Mouse (Mus musculus) intestine, postnatal 0 days (tissue): ENCODE data around the gene Zfp93. TPM values are rescaled to one million over a fixed set of nuclear protein-coding genes. Genes with fewer than 3 reads are reported as not detected.

ENCODE experiments used
- ATAC-seq: fragments of 200-750 bp; cut with Nextera tagmentation; 2 replicates; pipeline ENCODE4 v1.8.0; 2017; ENCODE audit warnings: mild to moderate bottlenecking, moderate TSS enrichment, moderate library complexity
- H3K27ac ChIP-seq: fragments of 300-500 bp; sonication (generic); 2 replicates; pipeline ENCODE4 v1.5.1; 2014; ENCODE audit warnings: mild to moderate bottlenecking, low read depth, low read length, moderate library complexity
- H3K27me3 ChIP-seq: fragments of 300-500 bp; sonication (generic); replicated peaks from 2 replicates; pipeline ENCODE4 v1.6.1; 2014; ENCODE audit warnings: low read length, mixed read lengths; ENCODE audit not compliant: control insufficient read depth, insufficient read depth
- H3K36me3 ChIP-seq: fragments of 300-500 bp; sonication (generic); 2 replicates; pipeline ENCODE4 v1.6.1; 2014; ENCODE audit warnings: mild to moderate bottlenecking, moderate library complexity; ENCODE audit not compliant: control insufficient read depth, insufficient read depth
- H3K4me1 ChIP-seq: fragments of 300-500 bp; sonication (generic); replicated peaks from 2 replicates; pipeline ENCODE4 v1.6.1; 2014; ENCODE audit warnings: antibody characterized with exemption, low read length, mixed read lengths; ENCODE audit not compliant: control insufficient read depth, insufficient read depth
- H3K4me2 ChIP-seq: fragments of 300-500 bp; sonication (generic); replicated peaks from 2 replicates; pipeline ENCODE4 v1.6.1; 2014; ENCODE audit warnings: low read depth, mild to moderate bottlenecking, moderate library complexity
- H3K4me3 ChIP-seq: fragments of 300-500 bp; sonication (generic); 2 replicates; pipeline ENCODE4 v1.5.1; 2014; ENCODE audit warnings: low read depth, low read length
- H3K9ac ChIP-seq: fragments of 300-500 bp; sonication (generic); 2 replicates; pipeline ENCODE4 v1.6.1; 2014; ENCODE audit warnings: mild to moderate bottlenecking, low read depth, low read length
- H3K9me3 ChIP-seq: fragments of 300-500 bp; sonication (generic); 2 replicates; pipeline ENCODE4 v1.6.1; 2016; ENCODE audit warnings: mixed run types; ENCODE audit not compliant: control insufficient read depth
- CTCF ChIP-seq: sonication (generic); IDR thresholded peaks from 2 replicates; pipeline ENCODE4 v1.5.1; 2016; ENCODE audit warnings: low read depth, mild to moderate bottlenecking, control low read depth, antibody characterized with exemption, moderate library complexity
- WGBS: fragments of 180-500 bp; shearing (Covaris S2); extraction: QIAGEN DNeasy Blood & Tissue Kit; methylation state at CpG from one replicate; pipeline ENCODE4 v1.1.7; 2014; 5-methylcytosine and 5-hydroxymethylcytosine counted together
- polyA plus RNA-seq: library from polyadenylated mRNA; unstranded; fragments of >200 nt; fragmentation: Nextera tagmentation; extraction: Ambion mirVana; gene quantifications from 2 replicates; pipeline ENCODE4 v1.2.1, GENCODE M21; 2015

Zfp93 gene
- polyA plus RNA-seq, 1 experiment from 2014 or later, result 3.2 TPM

DNA sequence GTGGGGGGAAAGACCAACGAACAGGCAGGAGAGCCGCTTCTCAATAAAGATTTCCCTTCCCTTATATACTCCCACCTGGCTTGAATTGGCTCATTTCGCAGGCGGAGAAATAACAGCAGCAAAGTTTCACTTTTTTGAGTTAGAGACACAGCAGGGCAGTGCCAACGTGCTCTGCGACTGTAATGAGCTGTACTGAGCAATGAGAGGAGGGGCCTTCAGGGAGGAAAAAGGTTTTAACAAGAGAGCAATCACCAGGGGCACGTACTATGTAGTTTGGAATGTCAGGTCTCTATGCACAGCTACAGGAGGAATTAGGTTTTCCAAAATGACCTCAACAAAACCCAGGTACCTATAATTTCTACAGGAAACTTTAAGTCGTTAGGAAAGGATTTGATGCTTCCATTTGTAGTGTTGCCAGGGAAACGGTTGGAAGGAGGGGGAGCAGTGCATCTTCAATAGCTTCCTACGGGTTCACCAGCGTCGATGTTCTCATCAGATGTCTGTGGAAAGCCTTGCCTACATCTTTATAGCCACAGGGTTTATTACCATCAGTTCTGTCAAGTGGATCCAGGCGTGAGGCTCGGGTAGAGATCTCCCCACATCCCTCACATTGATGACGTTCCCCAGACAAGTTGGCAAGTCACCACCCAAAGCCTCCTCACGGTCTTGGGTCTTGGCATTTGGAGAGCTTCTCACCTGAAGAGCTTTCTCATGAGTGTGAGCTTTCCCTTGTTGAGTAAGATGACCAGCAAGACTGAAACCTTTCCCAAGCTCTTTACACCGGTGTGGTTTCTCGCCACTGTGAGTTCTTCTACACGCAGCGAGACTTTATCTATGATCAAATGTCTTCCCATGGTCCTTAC, 56.3 kb downstream of the Zfp93 start:
- Histone ChIP-seq H3K9ac (no peak overlapping the region), H3K27ac (no peak overlapping the region), H3K36me3 (no peaks in the 10 kb centered on the region), H3K4me1 (no peaks in the 10 kb centered on the region), H3K4me3 (0 out of 2 replicates have a peak overlapping the region, but pooled peaks have one; percentile 5), H3K27me3 (peaks cover 42% of the 10 kb centered on the region), H3K9me3 (peaks cover 8% of the 10 kb centered on the region), H3K4me2 (no peak overlapping the region)
- 51% methylated on average over 20 of the region's 20 CpGs for WGBS
- peak; percentile 5; the same call in 1 of the 2 replicates for ATAC-seq
- no peak for TF ChIP-seq CTCF

Other genes starting within 250 kb of the Zfp93 start
- gene Vmn1r183, start 217.2 kb upstream of the Zfp93 start, polyA plus RNA-seq, result not detected in 2 replicates
- gene Zfp180, start 188.5 kb upstream of the Zfp93 start, polyA plus RNA-seq, result 5.2 and 6.5 TPM in 2 replicates
- 2.0 and 2.2 TPM in 2 replicates for gene Zfp112, start 158.1 kb upstream of the Zfp93 start, polyA plus RNA-seq
- gene Zfp235, start 136.3 kb upstream of the Zfp93 start, polyA plus RNA-seq, result 7.9 and 8.0 TPM in 2 replicates
- gene Zfp114, start 95.4 kb upstream of the Zfp93 start, polyA plus RNA-seq, result 0.37 and 0.72 TPM in 2 replicates
- 3.0 and 3.1 TPM in 2 replicates for gene Zfp111, start 59.0 kb upstream of the Zfp93 start, polyA plus RNA-seq
- 0.65 and 0.73 TPM in 2 replicates for gene Zfp109, start 32.9 kb upstream of the Zfp93 start, polyA plus RNA-seq
- gene Zfp108, start 15.6 kb upstream of the Zfp93 start, polyA plus RNA-seq, result 0.86 and 0.98 TPM in 2 replicates
- gene Zfp61, start 30.8 kb downstream of the Zfp93 start, polyA plus RNA-seq, result 4.6 and 5.1 TPM in 2 replicates
- gene Zfp94, start 46.2 kb downstream of the Zfp93 start, polyA plus RNA-seq, result 3.1 and 3.2 TPM in 2 replicates
- 0.18 TPM in 1 of 2 replicates, not detected in the other for gene Tescl, start 63.5 kb downstream of the Zfp93 start, polyA plus RNA-seq
- gene Lypd5, start 78.8 kb downstream of the Zfp93 start, polyA plus RNA-seq, result not detected in 2 replicates
- 3.2 and 3.7 TPM in 2 replicates for gene Kcnn4, start 99.8 kb downstream of the Zfp93 start, polyA plus RNA-seq
- gene Smg9, start 129.2 kb downstream of the Zfp93 start, polyA plus RNA-seq, result 14.0 and 15.1 TPM in 2 replicates
- not detected in 2 replicates for gene Irgc1, start 181.9 kb downstream of the Zfp93 start, polyA plus RNA-seq
- 6.9 and 7.8 TPM in 2 replicates for gene Plaur, start 192.1 kb downstream of the Zfp93 start, polyA plus RNA-seq
- gene Cadm4, start 211.6 kb downstream of the Zfp93 start, polyA plus RNA-seq, result 1.4 and 1.7 TPM in 2 replicates
- 11.2 and 12.8 TPM in 2 replicates for gene Zfp428, start 236.6 kb downstream of the Zfp93 start, polyA plus RNA-seq
- gene AC161166.1, start 242.0 kb downstream of the Zfp93 start, polyA plus RNA-seq, result 0.05 TPM in 1 of 2 replicates, not detected in the other